Mouse (Mus musculus) lung, postnatal 0 days (tissue): ENCODE measurements around the gene Homer2. TPM values are rescaled to one million over a fixed set of nuclear protein-coding genes. Genes with fewer than 3 reads are reported as not detected.

Experiments used
- ATAC-seq: fragments of 200-750 bp; cut with Nextera tagmentation; 2 replicates; pipeline ENCODE4 v1.8.0; 2017; ENCODE audit warnings: moderate library complexity
- DNase-seq: peaks from one replicate; pipeline ENCODE4 v3.0.0-alpha.2; 2016; ENCODE audit warnings: low spot score
- H3K27ac ChIP-seq: fragments of 300-500 bp; sonication (generic); 2 replicates; pipeline ENCODE4 v1.5.1; 2014; ENCODE audit warnings: antibody characterized with exemption, mild to moderate bottlenecking, low read length, mixed read lengths
- H3K27me3 ChIP-seq: fragments of 300-500 bp; sonication (generic); replicated peaks from 2 replicates; pipeline ENCODE4 v1.6.1; 2014; ENCODE audit warnings: low read length, mixed read lengths; ENCODE audit not compliant: insufficient read depth
- H3K36me3 ChIP-seq: fragments of 300-500 bp; sonication (generic); 2 replicates; pipeline ENCODE4 v1.6.1; 2014; ENCODE audit warnings: low read length, mixed read lengths; ENCODE audit not compliant: insufficient read depth
- H3K4me1 ChIP-seq: fragments of 300-500 bp; sonication (generic); 2 replicates; pipeline ENCODE4 v1.6.1; 2014; ENCODE audit warnings: antibody characterized with exemption, low read depth, low read length, mixed read lengths; ENCODE audit not compliant: insufficient read depth
- H3K4me2 ChIP-seq: fragments of 300-500 bp; sonication (generic); replicated peaks from 2 replicates; pipeline ENCODE4 v1.6.1; 2014; ENCODE audit warnings: low read depth, mild to moderate bottlenecking, low read length, moderate library complexity, mixed read lengths
- H3K4me3 ChIP-seq: fragments of 300-500 bp; sonication (generic); 2 replicates; pipeline ENCODE4 v1.5.1; 2014; ENCODE audit warnings: low read depth, low read length
- H3K9ac ChIP-seq: fragments of 300-500 bp; sonication (generic); replicated peaks from 2 replicates; pipeline ENCODE4 v1.6.1; 2014; ENCODE audit warnings: low read depth, mild to moderate bottlenecking
- H3K9me3 ChIP-seq: fragments of 300-500 bp; sonication (generic); 2 replicates; pipeline ENCODE4 v1.6.1; 2016; ENCODE audit warnings: low read length, mixed read lengths
- CTCF ChIP-seq: IDR thresholded peaks from 2 replicates; pipeline ENCODE4 v1.5.1; 2016; ENCODE audit warnings: antibody characterized with exemption, mild to moderate bottlenecking
- EP300 ChIP-seq: IDR thresholded peaks from 2 replicates; pipeline ENCODE4 v1.6.1; 2016; ENCODE audit warnings: antibody characterized with exemption, mild to moderate bottlenecking, control low read depth
- WGBS: fragments of 180-500 bp; shearing (Covaris S2); extraction: QIAGEN DNeasy Blood & Tissue Kit; methylation state at CpG from one replicate; pipeline ENCODE4 v1.1.7; 2014; 5-methylcytosine and 5-hydroxymethylcytosine counted together
- polyA plus RNA-seq: library from polyadenylated mRNA; unstranded; fragments of >200 nt; fragmentation: Nextera tagmentation; extraction: Ambion mirVana; gene quantifications from 2 replicates; pipeline ENCODE4 v1.2.1, GENCODE M21; 2015

Gene Homer2
- polyA plus RNA-seq, 1 experiment from 2014 or later, result 16.8 TPM

DNA sequence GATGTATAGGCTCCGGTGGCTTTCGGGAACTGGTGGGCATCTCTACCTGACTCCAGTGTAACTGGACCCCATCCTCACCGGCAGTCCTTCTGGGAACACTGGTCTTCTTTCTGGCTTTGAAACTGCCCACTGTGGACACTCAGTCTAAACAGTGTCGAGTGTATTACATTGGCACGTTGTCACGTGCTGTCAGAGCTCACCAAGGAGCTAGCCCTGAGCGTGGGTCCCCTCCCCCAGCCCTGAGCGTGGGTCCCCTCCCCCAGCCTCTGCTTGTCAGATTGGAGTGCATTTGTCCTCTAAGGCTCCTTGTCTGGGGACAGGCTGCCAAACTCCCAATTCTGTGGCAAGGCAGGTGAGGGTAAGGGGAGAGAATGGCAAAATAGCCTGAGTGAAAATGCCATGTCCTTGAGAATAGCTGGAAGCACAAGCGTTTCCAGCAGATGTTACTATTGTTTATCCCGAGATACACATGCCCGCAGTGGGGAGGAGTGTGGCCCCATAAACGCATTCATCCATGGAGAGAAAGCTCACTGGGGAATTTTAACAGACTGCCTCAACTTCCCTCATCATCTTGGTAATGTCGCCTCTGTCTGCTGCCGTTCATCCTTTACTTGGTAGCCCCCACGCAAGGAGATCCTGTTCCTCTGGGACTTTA, 33.8 kb downstream of the Homer2 start:
- H3K36me3 ChIP-seq, result no peaks in the 10 kb centered on the region
- no peak overlapping the region for H3K9ac ChIP-seq
- H3K4me2 ChIP-seq, result no peak overlapping the region
- no peaks in the 10 kb centered on the region for H3K27me3 ChIP-seq
- no peaks in the 10 kb centered on the region for H3K9me3 ChIP-seq
- peak; percentile 14 for DNase-seq
- ATAC-seq, result no peak
- H3K27ac ChIP-seq, result no peak overlapping the region
- no peak overlapping the region for H3K4me3 ChIP-seq
- 40% methylated on average over 15 of the region's 15 CpGs for WGBS
- TF ChIP-seq EP300 (no peak), CTCF (no peak)
- H3K4me1 ChIP-seq, result no peaks in the 10 kb centered on the region

DNA sequence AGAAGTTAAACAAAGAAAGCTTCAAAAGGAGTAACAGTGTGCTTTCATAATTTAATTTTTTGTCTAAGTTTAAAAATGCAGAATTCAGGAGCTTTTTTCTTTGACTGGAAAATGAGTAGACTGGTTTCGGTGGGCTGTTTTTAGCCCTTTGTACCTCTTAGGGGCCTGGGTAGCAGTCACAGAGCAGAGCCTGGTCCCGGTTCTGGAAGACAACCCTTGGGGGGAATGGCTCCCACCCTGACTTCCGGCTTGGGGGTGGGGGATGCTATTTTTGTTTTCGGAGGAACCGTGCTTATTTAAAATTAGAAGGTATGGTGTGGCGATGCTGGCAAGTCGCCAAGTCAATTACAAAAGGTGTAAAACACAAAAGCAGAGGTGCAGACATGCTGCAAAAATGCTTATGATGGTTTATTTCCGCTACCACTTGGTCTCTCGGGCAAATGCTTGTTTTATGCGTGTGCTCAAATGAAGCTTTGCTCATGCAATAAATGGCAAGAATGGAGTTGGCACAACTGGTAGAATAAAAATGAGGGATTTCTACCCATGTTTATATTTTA, 34.5 kb downstream of the Homer2 start:
- Histone ChIP-seq H3K9me3 (no peaks in the 10 kb centered on the region), H3K4me1 (no peaks in the 10 kb centered on the region), H3K9ac (no peak overlapping the region), H3K27ac (no peak overlapping the region), H3K36me3 (no peaks in the 10 kb centered on the region), H3K4me2 (no peak overlapping the region), H3K4me3 (no peak overlapping the region), H3K27me3 (no peaks in the 10 kb centered on the region)
- ATAC-seq (no peak), DNase-seq (no peak)
- 55% methylated on average over 10 of the region's 10 CpGs for WGBS
- no peak for TF ChIP-seq CTCF
- TF ChIP-seq EP300, result no peak

DNA sequence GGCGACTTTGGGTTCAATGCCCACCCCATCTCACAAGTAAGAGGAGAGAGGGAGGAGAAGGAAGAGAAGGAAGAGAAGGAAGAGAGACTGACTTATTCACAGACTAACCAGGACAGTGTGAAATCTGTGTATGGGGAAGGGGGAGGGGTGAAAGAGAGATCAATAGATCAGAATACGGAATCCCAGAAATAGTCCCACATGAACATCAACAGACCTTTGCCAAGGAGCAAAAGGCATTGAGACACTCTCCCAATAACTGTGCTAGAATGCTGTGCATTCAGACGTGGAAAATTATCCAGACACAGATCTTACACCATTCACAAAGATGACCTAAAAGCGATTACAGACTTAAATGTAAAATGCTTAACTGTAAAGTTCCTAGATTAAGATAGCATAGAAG, 40.2 kb downstream of the Homer2 start:
- no peaks in the 10 kb centered on the region for H3K9me3 ChIP-seq
- no peaks in the 10 kb centered on the region for H3K36me3 ChIP-seq
- 81% methylated on average over 4 of the region's 4 CpGs for WGBS
- H3K27ac ChIP-seq, result no peak overlapping the region
- no peak overlapping the region for H3K4me2 ChIP-seq
- no peak overlapping the region for H3K9ac ChIP-seq
- DNase-seq, result no peak
- no peaks in the 10 kb centered on the region for H3K27me3 ChIP-seq
- no peaks in the 10 kb centered on the region for H3K4me1 ChIP-seq
- no peak for TF ChIP-seq EP300
- no peak for TF ChIP-seq CTCF
- no peak for ATAC-seq
- H3K4me3 ChIP-seq, result no peak overlapping the region

DNA sequence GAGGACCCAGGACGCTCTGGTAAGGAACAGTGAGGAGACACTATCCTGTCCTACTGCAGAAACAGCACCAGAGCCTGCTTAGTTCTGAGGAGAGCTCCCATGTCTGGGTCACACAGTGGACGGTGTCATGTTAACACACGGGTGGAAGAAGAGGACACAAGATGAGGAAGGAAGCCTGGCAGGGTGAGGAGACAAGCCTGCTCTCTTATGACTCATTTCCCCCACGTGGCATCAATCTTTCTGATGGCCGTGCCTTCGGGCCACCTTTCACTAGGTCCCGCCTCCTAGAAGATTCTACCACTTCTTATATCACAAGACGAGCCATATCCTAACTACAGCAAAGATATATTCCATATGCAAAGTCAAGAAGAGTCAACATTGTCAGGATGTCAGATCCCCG, 40.7 kb downstream of the Homer2 start:
- Histone ChIP-seq H3K4me1 (no peaks in the 10 kb centered on the region), H3K9me3 (no peaks in the 10 kb centered on the region), H3K9ac (no peak overlapping the region), H3K4me3 (no peak overlapping the region), H3K36me3 (no peaks in the 10 kb centered on the region), H3K4me2 (no peak overlapping the region), H3K27me3 (no peaks in the 10 kb centered on the region), H3K27ac (no peak overlapping the region)
- DNase-seq (no peak), ATAC-seq (no peak)
- TF ChIP-seq CTCF (no peak), EP300 (no peak)
- 71% methylated on average over 9 of the region's 9 CpGs for WGBS

DNA sequence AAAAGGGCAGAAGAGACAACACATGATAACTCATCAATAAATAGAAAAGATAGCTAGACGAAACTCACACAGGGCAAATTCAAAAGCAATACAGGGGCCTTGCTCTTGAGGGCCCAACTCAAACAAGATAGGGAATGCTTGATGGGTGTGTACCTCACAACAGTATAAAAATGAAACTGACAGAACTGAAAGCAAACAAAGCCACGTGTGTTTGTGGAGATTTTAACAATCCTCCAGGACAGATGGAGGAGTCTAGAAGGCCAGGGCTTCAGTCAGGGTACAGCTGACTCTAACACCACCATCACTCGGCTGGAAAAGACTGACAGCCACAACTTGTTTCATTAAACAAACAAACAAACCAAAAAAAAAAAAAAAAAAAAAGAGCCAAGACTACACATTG, 44.3 kb downstream of the Homer2 start:
- no peaks in the 10 kb centered on the region for H3K27me3 ChIP-seq
- no peak overlapping the region for H3K27ac ChIP-seq
- DNase-seq, result no peak
- no peak overlapping the region for H3K4me2 ChIP-seq
- no peak for ATAC-seq
- TF ChIP-seq CTCF, result no peak
- no peak for TF ChIP-seq EP300
- no peaks in the 10 kb centered on the region for H3K36me3 ChIP-seq
- WGBS, result 29% methylated on average over 3 of the region's 3 CpGs
- H3K9ac ChIP-seq, result no peak overlapping the region
- no peaks in the 10 kb centered on the region for H3K9me3 ChIP-seq
- no peak overlapping the region for H3K4me3 ChIP-seq
- no peaks in the 10 kb centered on the region for H3K4me1 ChIP-seq

DNA sequence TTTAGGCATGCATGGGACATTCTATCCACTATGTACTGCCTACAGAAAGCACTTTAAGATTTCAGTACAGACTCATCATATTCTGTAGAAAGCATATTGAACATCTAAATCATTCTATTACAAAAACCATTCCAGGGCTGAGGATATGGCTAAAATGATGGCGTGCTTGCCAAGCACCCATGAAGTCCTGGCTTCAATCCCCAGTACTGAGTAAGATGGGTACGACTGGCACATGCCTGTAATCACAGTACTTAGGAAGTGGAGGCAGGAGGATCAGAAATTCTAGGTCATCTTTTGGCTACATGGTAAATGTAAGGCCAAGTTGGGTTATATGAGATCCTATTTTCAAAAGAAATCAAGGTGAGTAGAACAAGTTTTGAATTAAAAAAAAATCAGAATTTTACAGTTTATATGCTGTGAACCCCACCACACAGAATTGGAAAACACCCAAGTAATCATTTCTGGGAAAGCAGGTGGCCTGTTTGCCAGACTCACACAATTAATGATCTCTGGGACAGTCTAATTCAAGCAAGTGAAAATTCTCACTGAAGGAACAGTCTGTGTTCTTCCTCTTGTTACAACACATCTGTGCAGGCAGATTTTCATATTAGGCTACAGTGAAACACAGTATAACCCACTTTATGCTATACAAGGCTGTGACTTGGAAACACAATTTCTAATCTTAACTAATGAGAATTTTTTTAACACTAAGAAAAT, 49.5 kb downstream of the Homer2 start:
- H3K9me3 ChIP-seq, result no peaks in the 10 kb centered on the region
- TF ChIP-seq CTCF, result no peak
- no peak for TF ChIP-seq EP300
- no peak overlapping the region for H3K27ac ChIP-seq
- no peak for ATAC-seq
- DNase-seq, result no peak
- no peak overlapping the region for H3K4me3 ChIP-seq
- peaks cover 6% of the 10 kb centered on the region; the same call in 1 of the 2 replicates for H3K4me1 ChIP-seq
- no peaks in the 10 kb centered on the region for H3K36me3 ChIP-seq
- H3K4me2 ChIP-seq, result no peak overlapping the region
- no peak overlapping the region for H3K9ac ChIP-seq
- no peaks in the 10 kb centered on the region for H3K27me3 ChIP-seq
- WGBS, result 73% methylated on average over 2 of the region's 2 CpGs
